Mouse (Mus musculus) hindbrain, embryonic 16.5 days (tissue): ENCODE measurements around the gene Tbcd. TPM values are rescaled to one million over a fixed set of nuclear protein-coding genes. Genes with fewer than 3 reads are reported as not detected.

ENCODE experiments used
- ATAC-seq: fragments of 200-750 bp; cut with Nextera tagmentation; 2 replicates; pipeline ENCODE4 v1.8.0; 2017; ENCODE audit warnings: moderate TSS enrichment, moderate library complexity
- H3K27ac ChIP-seq: fragments of 300-500 bp; sonication (generic); 2 replicates; pipeline ENCODE4 v1.5.1; 2014; ENCODE audit warnings: low read depth, mild to moderate bottlenecking, control low read depth, low read length, moderate library complexity
- H3K27me3 ChIP-seq: fragments of 300-500 bp; sonication (generic); replicated peaks from 2 replicates; pipeline ENCODE4 v1.6.1; 2014; ENCODE audit warnings: low read length; ENCODE audit not compliant: control insufficient read depth, insufficient read depth
- H3K36me3 ChIP-seq: fragments of 300-500 bp; sonication (generic); 2 replicates; pipeline ENCODE4 v1.6.1; 2014; ENCODE audit warnings: mild to moderate bottlenecking, low read length, moderate library complexity, mixed read lengths; ENCODE audit not compliant: control insufficient read depth, insufficient read depth
- H3K4me1 ChIP-seq: fragments of 300-500 bp; sonication (generic); 2 replicates; pipeline ENCODE4 v1.6.1; 2014; ENCODE audit warnings: low read depth, low read length; ENCODE audit not compliant: control insufficient read depth, insufficient read depth
- H3K4me2 ChIP-seq: fragments of 300-500 bp; sonication (generic); 2 replicates; pipeline ENCODE4 v1.6.1; 2014; ENCODE audit warnings: mild to moderate bottlenecking, low read length, control low read depth, moderate library complexity
- H3K4me3 ChIP-seq: fragments of 300-500 bp; sonication (generic); 2 replicates; pipeline ENCODE4 v1.5.1; 2014; ENCODE audit warnings: mild to moderate bottlenecking, low read length, control low read depth, moderate library complexity
- H3K9ac ChIP-seq: fragments of 300-500 bp; sonication (generic); 2 replicates; pipeline ENCODE4 v1.6.1; 2014; ENCODE audit warnings: low read depth, mild to moderate bottlenecking, control low read depth, low read length, moderate library complexity
- H3K9me3 ChIP-seq: fragments of 300-500 bp; sonication (generic); 2 replicates; pipeline ENCODE4 v1.6.1; 2014; ENCODE audit warnings: mild to moderate bottlenecking, low read length, moderate library complexity; ENCODE audit not compliant: control insufficient read depth
- WGBS: fragments of 180-500 bp; shearing (Covaris S2); extraction: QIAGEN DNeasy Blood & Tissue Kit; methylation state at CpG from one replicate; pipeline ENCODE4 v1.1.7; 2014; 5-methylcytosine and 5-hydroxymethylcytosine counted together
- polyA plus RNA-seq: library from polyadenylated mRNA; unstranded; fragments of >200 nt; fragmentation: Nextera tagmentation; extraction: Ambion mirVana; gene quantifications from 2 replicates; pipeline ENCODE4 v1.2.1, GENCODE M21; 2015

The Tbcd gene
- polyA plus RNA-seq, 1 experiment from 2014 or later: 60.8 TPM

- peaks cover 10% of the 10 kb centered on the region for H3K36me3 ChIP-seq
Measured at GRCm38 (mm10) chr11:121501525-121501924, 49.8 kb downstream of the Tbcd start.

GRCm38 (mm10) chr11:121502000-121502860 lies 50.5 kb downstream of the Tbcd start:
- no peak overlapping the region for H3K27ac ChIP-seq
- no peak overlapping the region for H3K4me2 ChIP-seq
- H3K9ac ChIP-seq: no peak overlapping the region
- no peaks in the 10 kb centered on the region for H3K4me1 ChIP-seq
- no peak overlapping the region for H3K4me3 ChIP-seq
- ATAC-seq: no peak
- peaks cover 6% of the 10 kb centered on the region for H3K36me3 ChIP-seq
- no peaks in the 10 kb centered on the region for H3K9me3 ChIP-seq
- 74% methylated on average over 4 of the region's 4 CpGs for WGBS
- no peaks in the 10 kb centered on the region for H3K27me3 ChIP-seq

More at GRCm38 (mm10) chr11:121501525-121501924, 49.8 kb downstream of the Tbcd start:
- Histone ChIP-seq H3K4me3 (no peak overlapping the region), H3K9me3 (no peaks in the 10 kb centered on the region), H3K27me3 (no peaks in the 10 kb centered on the region), H3K4me2 (no peak overlapping the region), H3K9ac (no peak overlapping the region), H3K27ac (no peak overlapping the region), H3K4me1 (no peaks in the 10 kb centered on the region)
- WGBS: 89% methylated on average over 4 of the region's 4 CpGs
- no peak for ATAC-seq

- Histone ChIP-seq H3K4me1 (peaks cover 4% of the 10 kb centered on the region; the same call in 1 of the 2 replicates), H3K4me2 (no peak overlapping the region), H3K36me3 (peaks cover 3% of the 10 kb centered on the region), H3K9me3 (no peaks in the 10 kb centered on the region), H3K27ac (no peak overlapping the region), H3K27me3 (no peaks in the 10 kb centered on the region), H3K4me3 (no peak overlapping the region), H3K9ac (no peak overlapping the region)
- 80% methylated on average over 4 of the region's 4 CpGs for WGBS
- ATAC-seq: no peak
Measured at GRCm38 (mm10) chr11:121508478-121508877, 56.7 kb downstream of the Tbcd start.

DNA sequence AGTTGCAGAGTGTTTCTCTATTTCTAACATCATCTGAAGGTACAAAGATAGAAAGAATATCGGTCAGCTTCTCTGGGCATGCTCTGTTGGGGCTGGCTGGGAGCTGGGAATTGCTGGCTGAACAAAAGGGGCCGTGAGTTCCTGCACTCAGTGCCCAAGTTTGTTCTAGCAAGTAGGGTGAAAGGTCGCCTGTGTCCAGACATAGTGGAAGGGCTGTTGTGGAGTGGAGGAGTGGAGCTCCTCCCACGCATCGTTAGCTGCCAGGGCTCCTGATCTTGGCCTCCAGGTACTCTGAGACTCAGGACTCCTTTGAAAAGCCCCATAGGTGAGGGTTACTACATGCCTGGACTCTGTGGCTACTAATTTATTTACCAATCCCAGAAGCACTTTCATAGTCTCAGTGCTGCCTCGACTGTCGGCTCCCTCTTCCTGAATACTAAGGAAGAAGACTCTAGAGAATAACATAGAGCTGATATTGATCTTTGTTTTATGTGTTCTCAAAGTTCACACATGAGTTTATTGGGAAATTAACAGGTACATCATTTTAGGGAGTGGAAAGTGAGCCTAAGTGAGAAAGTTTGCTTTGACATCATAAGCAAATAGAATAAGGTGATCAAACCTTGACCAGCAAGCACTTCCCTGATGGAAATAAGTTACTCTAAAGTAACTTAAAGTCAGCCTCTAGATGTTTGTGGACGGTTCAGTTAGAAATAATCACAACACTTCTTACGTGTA lies 58.9 kb downstream of the Tbcd start:
- no peak for ATAC-seq
- H3K27ac ChIP-seq: no peak overlapping the region

GRCm38 (mm10) chr11:121512896-121513572 lies 61.3 kb downstream of the Tbcd start:
- H3K9ac ChIP-seq: no peak overlapping the region
- peak; percentile 61 for ATAC-seq
- WGBS: 71% methylated on average over 8 of the region's 8 CpGs

More for the DNA sequence above, 58.9 kb downstream of the Tbcd start:
- no peak overlapping the region for H3K4me2 ChIP-seq
- 81% methylated on average over 9 of the region's 9 CpGs for WGBS
- no peaks in the 10 kb centered on the region for H3K36me3 ChIP-seq
- H3K9ac ChIP-seq: no peak overlapping the region
- no peaks in the 10 kb centered on the region for H3K27me3 ChIP-seq
- peaks cover 5% of the 10 kb centered on the region; the same call in 1 of the 2 replicates for H3K4me1 ChIP-seq
- H3K4me3 ChIP-seq: no peak overlapping the region
- H3K9me3 ChIP-seq: no peaks in the 10 kb centered on the region

DNA sequence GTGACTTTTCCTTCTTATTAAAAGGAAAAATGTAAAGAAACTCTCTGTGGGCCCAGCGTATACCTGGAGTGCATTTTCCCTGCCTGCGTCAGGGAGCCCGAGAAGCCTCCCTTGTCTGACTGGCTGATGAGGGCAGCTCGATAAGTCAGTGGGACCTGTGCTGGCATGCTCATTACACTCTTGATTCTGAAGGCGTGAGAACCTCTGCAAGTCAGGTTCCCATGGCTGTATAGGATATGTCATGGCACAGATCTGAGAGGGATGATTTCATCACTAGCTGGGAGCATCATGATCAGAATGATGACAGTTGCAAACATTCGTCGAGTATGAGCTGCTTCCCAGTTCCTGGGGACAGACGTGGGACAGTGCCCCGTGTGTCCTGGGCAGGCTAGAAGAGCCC lies 64.2 kb downstream of the Tbcd start:
- 80% methylated on average over 9 of the region's 9 CpGs for WGBS
- peaks cover 10% of the 10 kb centered on the region for H3K4me1 ChIP-seq
- ATAC-seq: no peak
- no peaks in the 10 kb centered on the region for H3K9me3 ChIP-seq
- no peak overlapping the region for H3K27ac ChIP-seq
- H3K36me3 ChIP-seq: no peaks in the 10 kb centered on the region
- no peak overlapping the region for H3K4me3 ChIP-seq
- no peaks in the 10 kb centered on the region for H3K27me3 ChIP-seq
- H3K9ac ChIP-seq: no peak overlapping the region
- H3K4me2 ChIP-seq: no peak overlapping the region

More at GRCm38 (mm10) chr11:121512896-121513572, 61.3 kb downstream of the Tbcd start:
- no peak overlapping the region for H3K4me2 ChIP-seq
- H3K27me3 ChIP-seq: no peaks in the 10 kb centered on the region
- H3K4me1 ChIP-seq: peaks cover 10% of the 10 kb centered on the region
- no peak overlapping the region for H3K27ac ChIP-seq
- no peaks in the 10 kb centered on the region for H3K36me3 ChIP-seq
- no peaks in the 10 kb centered on the region for H3K9me3 ChIP-seq
- H3K4me3 ChIP-seq: no peak overlapping the region

- no peak overlapping the region for H3K4me2 ChIP-seq
- H3K9ac ChIP-seq: no peak overlapping the region
- no peak for ATAC-seq
- H3K9me3 ChIP-seq: no peaks in the 10 kb centered on the region
- peaks cover 10% of the 10 kb centered on the region for H3K4me1 ChIP-seq
- 76% methylated on average over 3 of the region's 3 CpGs for WGBS
- no peak overlapping the region for H3K27ac ChIP-seq
- H3K4me3 ChIP-seq: no peak overlapping the region
- H3K36me3 ChIP-seq: no peaks in the 10 kb centered on the region
- no peaks in the 10 kb centered on the region for H3K27me3 ChIP-seq
Measured at GRCm38 (mm10) chr11:121516906-121517305, 65.2 kb downstream of the Tbcd start.

GRCm38 (mm10) chr11:121517687-121518465 lies 66.1 kb downstream of the Tbcd start:
- Histone ChIP-seq H3K36me3 (no peaks in the 10 kb centered on the region), H3K27ac (no peak overlapping the region), H3K4me2 (no peak overlapping the region), H3K27me3 (no peaks in the 10 kb centered on the region), H3K9ac (no peak overlapping the region), H3K4me3 (no peak overlapping the region), H3K4me1 (peaks cover 10% of the 10 kb centered on the region), H3K9me3 (no peaks in the 10 kb centered on the region)
- 80% methylated on average over 17 of the region's 17 CpGs for whole genome bisulfite sequencing
- no peak for ATAC-seq
